Mouse (Mus musculus): ENCODE measurements around the gene Skap1. TPM values are rescaled to one million over a fixed set of nuclear protein-coding genes. Genes with fewer than 3 reads are reported as not detected.

Skap1 gene
- polyA plus RNA-seq, 1 experiment from 2014 or later, result 2.6 TPM

DNA sequence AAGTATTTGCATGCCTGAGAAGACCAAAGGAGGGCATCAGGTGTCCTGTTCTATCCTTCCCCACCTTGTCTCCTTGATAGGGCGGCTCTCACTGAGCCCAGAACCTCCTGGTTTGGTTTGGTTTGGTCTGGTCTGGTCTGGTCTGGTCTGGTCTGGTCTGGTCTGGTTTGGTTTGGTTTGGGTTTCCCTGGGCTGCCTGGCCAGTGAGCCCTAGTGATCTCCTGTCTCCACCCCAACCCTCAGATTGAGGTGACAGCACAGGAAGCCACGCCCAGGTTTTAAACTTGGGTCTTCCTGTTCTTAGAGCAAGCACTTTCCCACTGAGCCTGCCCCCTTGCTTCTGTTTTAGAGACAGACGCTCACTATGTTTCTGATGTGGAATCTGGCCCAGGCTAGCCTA lies 202.5 kb downstream of the Skap1 start:
- ATAC-seq (replicated peaks; ENCODE audit: low FRiP score) (no peak), DNase-seq (ENCODE audit: low spot score) (no peak)
- Histone ChIP-seq H3K36me3 (ENCODE audit: control insufficient read depth, insufficient read depth, low read length) (no peaks in the 10 kb centered on the region), H3K9me3 (ENCODE audit: control insufficient read depth, low read length) (no peaks in the 10 kb centered on the region), H3K4me2 (ENCODE audit: low read depth, low read length, severe bottlenecking) (no peak overlapping the region), H3K9ac (ENCODE audit: low read length) (no peak overlapping the region), H3K4me3 (ENCODE audit: low read depth, low read length) (no peak overlapping the region), H3K4me1 (replicated peaks; ENCODE audit: control insufficient read depth, insufficient read depth, low read length) (no peaks in the 10 kb centered on the region), H3K27ac (ENCODE audit: low read depth, low read length) (no peak overlapping the region), H3K27me3 (ENCODE audit: control insufficient read depth, insufficient read depth, low read length) (no peaks in the 10 kb centered on the region)
- whole genome bisulfite sequencing, result 74% methylated on average over 3 of the region's 3 CpGs

DNA sequence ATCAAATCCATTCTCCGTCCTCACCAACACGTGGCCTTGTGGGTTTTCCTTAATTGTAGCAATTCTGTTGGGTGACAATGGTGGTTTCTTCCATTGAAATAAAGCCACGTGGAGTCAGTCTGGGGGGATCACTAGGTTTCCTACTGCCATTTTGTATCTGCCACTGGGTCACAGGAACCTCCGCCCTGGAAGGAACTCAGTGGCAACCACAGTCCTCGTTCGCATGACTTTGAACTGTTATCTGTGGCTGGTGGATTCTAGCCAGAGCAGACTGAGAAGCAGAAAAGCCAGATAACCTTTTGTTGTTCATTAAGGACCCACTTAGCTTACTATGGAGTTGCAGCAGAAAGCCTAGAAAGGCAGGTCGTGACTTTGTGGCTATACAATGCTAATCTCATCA lies 204.0 kb downstream of the Skap1 start:
- H3K27me3 ChIP-seq (ENCODE audit: control insufficient read depth, insufficient read depth, low read length), result no peaks in the 10 kb centered on the region
- DNase-seq (ENCODE audit: low spot score) (no peak), ATAC-seq (replicated peaks; ENCODE audit: low FRiP score) (no peak)

DNA sequence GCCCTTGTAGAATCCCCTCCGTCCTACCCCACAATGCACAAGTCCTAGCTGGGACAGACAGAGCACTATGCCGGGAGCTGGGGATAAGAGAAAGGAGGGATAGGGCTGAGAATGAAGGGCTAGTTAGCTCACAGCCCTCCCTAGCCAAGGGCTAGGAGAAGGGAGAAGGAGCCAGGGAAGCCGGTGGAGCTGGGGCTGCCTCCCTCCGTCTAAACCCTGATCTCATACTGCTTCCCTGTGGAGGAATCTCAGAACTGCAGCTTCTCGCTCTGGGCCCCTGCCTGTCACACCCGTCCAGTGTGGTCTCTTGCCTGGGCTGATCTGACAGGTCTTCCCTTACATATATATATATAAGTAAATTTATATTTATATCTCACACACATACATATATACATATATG lies 209.4 kb downstream of the Skap1 start:
- peak overlapping the region; percentile 28; the same call in 1 of the 2 replicates for H3K4me2 ChIP-seq (ENCODE audit: low read depth, low read length, severe bottlenecking)
- H3K27ac ChIP-seq (ENCODE audit: low read depth, low read length), result no peak overlapping the region
- no peaks in the 10 kb centered on the region for H3K9me3 ChIP-seq (ENCODE audit: control insufficient read depth, low read length)
- no peaks in the 10 kb centered on the region for H3K27me3 ChIP-seq (ENCODE audit: control insufficient read depth, insufficient read depth, low read length)
- H3K36me3 ChIP-seq (ENCODE audit: control insufficient read depth, insufficient read depth, low read length), result no peaks in the 10 kb centered on the region
- peak; percentile 80 for DNase-seq (ENCODE audit: low spot score)
- WGBS, result 4% methylated on average over 6 of the region's 6 CpGs
- no peaks in the 10 kb centered on the region for H3K4me1 ChIP-seq (replicated peaks; ENCODE audit: control insufficient read depth, insufficient read depth, low read length)
- ATAC-seq (replicated peaks; ENCODE audit: low FRiP score), result no peak
- H3K4me3 ChIP-seq (ENCODE audit: low read depth, low read length), result no peak overlapping the region
- H3K9ac ChIP-seq (ENCODE audit: low read length), result peak overlapping the region; percentile 31; the same call in 1 of the 2 replicates

More for the DNA sequence above, 204.0 kb downstream of the Skap1 start:
- Histone ChIP-seq H3K4me2 (ENCODE audit: low read depth, low read length, severe bottlenecking) (no peak overlapping the region), H3K27ac (ENCODE audit: low read depth, low read length) (no peak overlapping the region), H3K36me3 (ENCODE audit: control insufficient read depth, insufficient read depth, low read length) (no peaks in the 10 kb centered on the region), H3K4me1 (replicated peaks; ENCODE audit: control insufficient read depth, insufficient read depth, low read length) (no peaks in the 10 kb centered on the region), H3K9ac (ENCODE audit: low read length) (no peak overlapping the region), H3K4me3 (ENCODE audit: low read depth, low read length) (no peak overlapping the region), H3K9me3 (ENCODE audit: control insufficient read depth, low read length) (no peaks in the 10 kb centered on the region)
- WGBS, result 76% methylated on average over 7 of the region's 7 CpGs

DNA sequence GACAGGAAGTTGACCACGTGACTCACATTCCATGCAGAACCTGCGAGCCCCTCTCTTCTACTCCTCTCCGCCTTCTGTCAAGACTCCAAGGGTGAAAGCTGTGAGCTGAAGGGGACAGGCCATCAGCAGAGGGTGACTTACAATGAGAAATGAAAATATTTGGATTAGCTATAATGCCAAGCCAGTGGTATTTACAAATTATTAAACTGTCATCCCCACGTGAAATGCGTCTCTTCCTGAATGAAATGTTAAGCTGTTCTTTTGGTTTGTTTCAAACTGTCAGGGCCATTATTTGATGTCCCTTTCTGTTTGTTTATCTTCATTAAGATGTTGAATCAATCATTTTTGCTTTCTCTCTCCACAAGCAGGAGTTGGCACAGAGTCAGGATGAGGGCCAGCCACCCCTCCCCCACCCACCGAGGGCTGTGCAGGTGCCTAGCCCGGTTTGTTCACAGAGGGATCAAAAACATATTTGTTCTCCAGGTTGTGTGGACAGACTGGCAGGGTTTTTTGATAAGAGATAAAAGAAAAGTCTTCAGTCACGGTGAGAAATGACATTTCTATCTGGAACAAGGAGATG lies 210.5 kb downstream of the Skap1 start:
- Histone ChIP-seq H3K4me2 (ENCODE audit: low read depth, low read length, severe bottlenecking) (no peak overlapping the region), H3K27ac (ENCODE audit: low read depth, low read length) (no peak overlapping the region), H3K4me3 (ENCODE audit: low read depth, low read length) (no peak overlapping the region), H3K27me3 (ENCODE audit: control insufficient read depth, insufficient read depth, low read length) (no peaks in the 10 kb centered on the region), H3K9ac (ENCODE audit: low read length) (no peak overlapping the region), H3K36me3 (ENCODE audit: control insufficient read depth, insufficient read depth, low read length) (no peaks in the 10 kb centered on the region), H3K9me3 (ENCODE audit: control insufficient read depth, low read length) (no peaks in the 10 kb centered on the region), H3K4me1 (replicated peaks; ENCODE audit: control insufficient read depth, insufficient read depth, low read length) (no peaks in the 10 kb centered on the region)
- DNase-seq (ENCODE audit: low spot score), result no peak
- ATAC-seq (replicated peaks; ENCODE audit: low FRiP score), result no peak
- 69% methylated on average over 8 of the region's 8 CpGs for whole genome bisulfite sequencing

DNA sequence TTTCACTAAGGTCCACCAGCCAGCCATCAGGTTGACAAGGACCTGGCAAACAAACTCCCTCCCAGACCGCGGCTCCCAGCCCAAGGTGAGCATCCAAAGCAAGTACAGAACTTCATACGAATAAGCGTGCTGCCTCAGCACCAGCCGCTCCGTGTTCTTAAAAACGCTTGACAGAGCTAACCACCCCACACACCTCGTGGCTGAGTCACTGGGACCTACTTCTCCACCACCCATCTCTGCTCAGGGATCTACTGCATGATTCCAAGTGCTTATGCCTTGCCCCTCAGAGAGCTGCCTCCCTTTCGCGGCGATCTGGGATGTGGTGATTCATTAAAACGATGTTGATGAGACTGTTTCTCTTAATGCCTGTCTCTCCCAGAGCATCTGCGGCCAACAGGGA lies 213.6 kb downstream of the Skap1 start:
- Histone ChIP-seq H3K27me3 (ENCODE audit: control insufficient read depth, insufficient read depth, low read length) (no peaks in the 10 kb centered on the region), H3K4me1 (replicated peaks; ENCODE audit: control insufficient read depth, insufficient read depth, low read length) (no peaks in the 10 kb centered on the region), H3K4me3 (ENCODE audit: low read depth, low read length) (no peak overlapping the region), H3K27ac (ENCODE audit: low read depth, low read length) (no peak overlapping the region), H3K36me3 (ENCODE audit: control insufficient read depth, insufficient read depth, low read length) (no peaks in the 10 kb centered on the region), H3K9me3 (ENCODE audit: control insufficient read depth, low read length) (no peaks in the 10 kb centered on the region), H3K4me2 (ENCODE audit: low read depth, low read length, severe bottlenecking) (no peak overlapping the region), H3K9ac (ENCODE audit: low read length) (no peak overlapping the region)
- 87% methylated on average over 13 of the region's 13 CpGs for WGBS
- DNase-seq (ENCODE audit: low spot score), result no peak
- ATAC-seq (replicated peaks; ENCODE audit: low FRiP score), result no peak

DNA sequence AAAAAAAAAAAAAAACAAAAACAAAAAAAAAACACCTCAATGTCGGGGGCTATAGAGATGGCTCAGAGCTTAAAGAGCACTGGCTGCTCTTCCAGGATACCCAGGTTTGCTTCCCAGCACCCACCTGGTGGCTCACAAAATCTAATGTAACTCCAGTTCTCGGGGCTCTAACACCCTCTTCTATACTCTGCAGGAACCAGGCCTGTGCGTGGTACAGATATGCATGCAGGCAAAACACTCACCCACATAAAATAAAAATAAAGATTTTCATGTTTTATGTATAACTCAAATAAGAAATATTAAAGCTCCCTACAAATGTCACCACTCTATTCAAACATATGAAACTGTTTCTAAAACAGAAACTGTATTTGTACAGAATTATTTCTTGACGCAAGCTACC lies 214.6 kb downstream of the Skap1 start:
- no peak overlapping the region for H3K27ac ChIP-seq (ENCODE audit: low read depth, low read length)
- WGBS, result 87% methylated on average over 4 of the region's 4 CpGs
- no peak overlapping the region for H3K4me3 ChIP-seq (ENCODE audit: low read depth, low read length)
- no peaks in the 10 kb centered on the region for H3K36me3 ChIP-seq (ENCODE audit: control insufficient read depth, insufficient read depth, low read length)
- DNase-seq (ENCODE audit: low spot score) (no peak), ATAC-seq (replicated peaks; ENCODE audit: low FRiP score) (no peak)
- H3K9me3 ChIP-seq (ENCODE audit: control insufficient read depth, low read length), result no peaks in the 10 kb centered on the region
- no peaks in the 10 kb centered on the region for H3K4me1 ChIP-seq (replicated peaks; ENCODE audit: control insufficient read depth, insufficient read depth, low read length)
- no peaks in the 10 kb centered on the region for H3K27me3 ChIP-seq (ENCODE audit: control insufficient read depth, insufficient read depth, low read length)
- no peak overlapping the region for H3K4me2 ChIP-seq (ENCODE audit: low read depth, low read length, severe bottlenecking)
- no peak overlapping the region for H3K9ac ChIP-seq (ENCODE audit: low read length)

DNA sequence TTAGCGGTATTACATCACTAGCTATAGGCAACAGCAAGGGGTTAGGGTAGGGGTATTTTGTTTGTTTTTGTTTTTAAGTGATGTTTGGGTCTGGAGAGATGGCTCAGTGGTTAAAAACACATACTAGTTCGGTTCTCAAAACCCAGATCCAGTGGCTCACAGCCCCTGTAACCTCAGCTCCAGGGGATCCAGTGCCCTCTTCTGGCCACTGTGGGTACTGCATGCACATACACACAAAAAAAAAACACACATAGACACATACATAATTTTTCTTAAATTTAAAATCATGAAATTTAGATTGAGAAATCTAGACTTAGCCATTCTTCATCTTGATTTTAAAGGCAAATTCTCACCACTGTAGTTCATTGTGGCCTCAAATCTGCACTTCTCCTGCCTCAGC lies 221.0 kb downstream of the Skap1 start:
- Histone ChIP-seq H3K4me1 (replicated peaks; ENCODE audit: control insufficient read depth, insufficient read depth, low read length) (no peaks in the 10 kb centered on the region), H3K27me3 (ENCODE audit: control insufficient read depth, insufficient read depth, low read length) (no peaks in the 10 kb centered on the region), H3K9ac (ENCODE audit: low read length) (no peak overlapping the region), H3K9me3 (ENCODE audit: control insufficient read depth, low read length) (no peaks in the 10 kb centered on the region), H3K27ac (ENCODE audit: low read depth, low read length) (no peak overlapping the region), H3K36me3 (ENCODE audit: control insufficient read depth, insufficient read depth, low read length) (no peaks in the 10 kb centered on the region), H3K4me3 (ENCODE audit: low read depth, low read length) (no peak overlapping the region), H3K4me2 (ENCODE audit: low read depth, low read length, severe bottlenecking) (no peak overlapping the region)
- no peak for ATAC-seq (replicated peaks; ENCODE audit: low FRiP score)
- WGBS, result 84% methylated on average over 2 of the region's 2 CpGs
- no peak for DNase-seq (ENCODE audit: low spot score)

DNA sequence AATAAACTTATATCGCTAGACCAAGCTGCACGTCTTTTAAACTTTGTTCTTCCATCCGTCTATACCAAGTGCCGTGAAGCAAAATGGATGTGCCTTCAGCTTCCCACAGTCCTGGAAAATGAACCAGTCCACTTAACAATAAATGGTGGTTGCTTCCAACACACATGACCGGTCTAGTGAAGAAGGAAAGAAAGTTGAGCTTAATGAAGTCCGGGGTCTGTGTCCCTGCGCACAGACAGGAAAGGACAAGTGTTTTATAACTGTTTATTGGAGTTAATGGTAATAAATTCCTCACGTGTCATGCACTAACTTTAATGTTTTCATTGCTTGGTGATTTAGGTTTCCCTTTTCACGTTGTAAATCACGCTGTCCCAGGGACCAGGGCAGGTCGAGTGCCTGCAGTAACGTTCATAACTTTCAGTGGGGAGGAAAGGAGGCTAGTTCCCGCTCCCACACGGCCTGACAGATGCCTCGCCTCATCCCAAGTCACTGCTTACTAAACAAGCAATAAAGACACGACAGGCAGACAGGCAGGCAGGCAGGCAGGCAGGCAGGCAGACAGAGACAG lies 222.4 kb downstream of the Skap1 start:
- no peak overlapping the region for H3K9ac ChIP-seq (ENCODE audit: low read length)
- H3K9me3 ChIP-seq (ENCODE audit: control insufficient read depth, low read length), result no peaks in the 10 kb centered on the region
- 85% methylated on average over 16 of the region's 16 CpGs for WGBS
- H3K4me1 ChIP-seq (replicated peaks; ENCODE audit: control insufficient read depth, insufficient read depth, low read length), result no peaks in the 10 kb centered on the region
- no peak overlapping the region for H3K27ac ChIP-seq (ENCODE audit: low read depth, low read length)
- no peak for ATAC-seq (replicated peaks; ENCODE audit: low FRiP score)
- no peaks in the 10 kb centered on the region for H3K27me3 ChIP-seq (ENCODE audit: control insufficient read depth, insufficient read depth, low read length)
- no peaks in the 10 kb centered on the region for H3K36me3 ChIP-seq (ENCODE audit: control insufficient read depth, insufficient read depth, low read length)
- H3K4me2 ChIP-seq (ENCODE audit: low read depth, low read length, severe bottlenecking), result no peak overlapping the region
- no peak overlapping the region for H3K4me3 ChIP-seq (ENCODE audit: low read depth, low read length)
- DNase-seq (ENCODE audit: low spot score), result no peak

DNA sequence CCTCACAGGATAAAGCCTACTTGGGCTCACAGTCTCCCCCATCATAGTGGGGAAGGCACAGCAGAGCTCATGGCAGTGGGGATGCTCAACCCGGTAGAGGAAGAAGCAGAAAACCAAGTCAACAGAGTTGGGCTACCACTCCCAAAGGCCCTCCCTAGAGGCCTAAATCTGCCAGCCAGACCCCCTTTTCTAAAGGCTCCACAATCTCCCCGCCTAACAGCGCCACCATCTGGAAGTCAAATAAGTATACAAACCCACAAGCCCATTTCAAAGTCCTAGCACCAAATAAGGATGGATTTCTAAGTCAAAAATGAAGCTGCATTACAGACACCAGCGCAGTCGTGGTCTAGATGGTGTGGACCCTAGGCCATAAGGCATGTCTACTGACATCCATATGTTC lies 227.9 kb downstream of the Skap1 start:
- ATAC-seq (replicated peaks; ENCODE audit: low FRiP score), result no peak

More for the DNA sequence above, 227.9 kb downstream of the Skap1 start:
- Histone ChIP-seq H3K4me2 (ENCODE audit: low read depth, low read length, severe bottlenecking) (no peak overlapping the region), H3K9ac (ENCODE audit: low read length) (no peak overlapping the region), H3K9me3 (ENCODE audit: control insufficient read depth, low read length) (no peaks in the 10 kb centered on the region), H3K4me1 (replicated peaks; ENCODE audit: control insufficient read depth, insufficient read depth, low read length) (no peaks in the 10 kb centered on the region), H3K36me3 (ENCODE audit: control insufficient read depth, insufficient read depth, low read length) (no peaks in the 10 kb centered on the region), H3K27ac (ENCODE audit: low read depth, low read length) (no peak overlapping the region), H3K4me3 (ENCODE audit: low read depth, low read length) (no peak overlapping the region), H3K27me3 (ENCODE audit: control insufficient read depth, insufficient read depth, low read length) (no peaks in the 10 kb centered on the region)
- no peak for DNase-seq (ENCODE audit: low spot score)
- WGBS, result 86% methylated on average over 5 of the region's 5 CpGs
